Mouse (Mus musculus) kidney, adult 18-20 months (tissue): Measurements from ENCODE around the gene Mup2.
"Not testable (repeated sequence)": the region's sequence is repeated elsewhere in the genome, so short reads cannot be mapped to it uniquely, and the experiment has no call there.

Experiments used
- DNase-seq: peaks from one replicate; pipeline ENCODE4 v3.0.0; 2021

Mup2 gene

GRCm38 (mm10) chr4:60154189-60154588 is at the start of gene Mup2:
Gene Mup2 (minus strand): TSS chr4:60154289.
- not testable (repeated sequence) for DNase-seq
